Mouse (Mus musculus) hindbrain, embryonic 11.5 days (tissue): Measurements from ENCODE around the gene Ptprb. TPM values are rescaled to one million over a fixed set of nuclear protein-coding genes. Genes with fewer than 3 reads are reported as not detected.

Experiments
- ATAC-seq: fragments of 200-750 bp; cut with Nextera tagmentation; 2 replicates; pipeline ENCODE4 v1.8.0; 2017; ENCODE audit warnings: mild to moderate bottlenecking, moderate TSS enrichment, moderate library complexity; ENCODE audit not compliant: low FRiP score
- DNase-seq: peaks from one replicate; pipeline ENCODE4 v3.0.0-alpha.2; 2015; ENCODE audit warnings: low spot score
- H3K27ac ChIP-seq: fragments of 300-500 bp; sonication (generic); 2 replicates; pipeline ENCODE4 v1.5.1; 2014; ENCODE audit warnings: mild to moderate bottlenecking, low read depth, low read length
- H3K27me3 ChIP-seq: fragments of 300-500 bp; sonication (generic); 2 replicates; pipeline ENCODE4 v1.6.1; 2014; ENCODE audit warnings: mild to moderate bottlenecking, low read length, moderate library complexity, mixed read lengths; ENCODE audit not compliant: control insufficient read depth, insufficient read depth
- H3K36me3 ChIP-seq: fragments of 300-500 bp; sonication (generic); 2 replicates; pipeline ENCODE4 v1.6.1; 2014; ENCODE audit warnings: mild to moderate bottlenecking, low read length, moderate library complexity, mixed read lengths; ENCODE audit not compliant: control insufficient read depth, insufficient read depth
- H3K4me1 ChIP-seq: fragments of 300-500 bp; sonication (generic); replicated peaks from 2 replicates; pipeline ENCODE4 v1.6.1; 2014; ENCODE audit warnings: low read length, mixed read lengths; ENCODE audit not compliant: control insufficient read depth, insufficient read depth
- H3K4me2 ChIP-seq: fragments of 300-500 bp; sonication (generic); replicated peaks from 2 replicates; pipeline ENCODE4 v1.6.1; 2014; ENCODE audit warnings: mild to moderate bottlenecking, low read depth, low read length
- H3K4me3 ChIP-seq: fragments of 300-500 bp; sonication (generic); 2 replicates; pipeline ENCODE4 v1.5.1; 2014; ENCODE audit warnings: low read depth, low read length
- H3K9ac ChIP-seq: fragments of 300-500 bp; sonication (generic); 2 replicates; pipeline ENCODE4 v1.6.1; 2014; ENCODE audit warnings: low read depth, low read length
- H3K9me3 ChIP-seq: fragments of 300-500 bp; sonication (generic); 2 replicates; pipeline ENCODE4 v1.6.1; 2016; ENCODE audit warnings: low read length; ENCODE audit not compliant: control insufficient read depth
- WGBS: fragments of 180-500 bp; shearing (Covaris S2); extraction: QIAGEN DNeasy Blood & Tissue Kit; methylation state at CpG from one replicate; pipeline ENCODE4 v1.1.7; 2014; 5-methylcytosine and 5-hydroxymethylcytosine counted together
- polyA plus RNA-seq: library from polyadenylated mRNA; unstranded; fragments of >200 nt; fragmentation: Nextera tagmentation; extraction: Ambion mirVana; gene quantifications from 2 replicates; pipeline ENCODE4 v1.2.1, GENCODE M21; 2014

The Ptprb gene
- polyA plus RNA-seq, 1 experiment from 2014 or later = 2.6 TPM

GRCm38 (mm10) chr10:116416142-116416541 lies 140.8 kb downstream of the Ptprb start:
- no peak overlapping the region for H3K27ac ChIP-seq
- H3K27me3 ChIP-seq = no peaks in the 10 kb centered on the region
- H3K4me3 ChIP-seq = no peak overlapping the region
- H3K4me1 ChIP-seq = no peaks in the 10 kb centered on the region
- 49% methylated on average over 6 of the region's 6 CpGs for whole genome bisulfite sequencing
- 0 out of 2 replicates have a peak, but pooled peaks have one; percentile 27 for ATAC-seq
- H3K4me2 ChIP-seq = no peak overlapping the region
- no peak for DNase-seq
- H3K36me3 ChIP-seq = no peaks in the 10 kb centered on the region
- no peaks in the 10 kb centered on the region for H3K9me3 ChIP-seq
- no peak overlapping the region for H3K9ac ChIP-seq

GRCm38 (mm10) chr10:116416726-116417125 lies 141.4 kb downstream of the Ptprb start:
- no peak overlapping the region for H3K4me3 ChIP-seq
- no peak for ATAC-seq

GRCm38 (mm10) chr10:116418121-116418726 lies 142.9 kb downstream of the Ptprb start:
- H3K27me3 ChIP-seq = no peaks in the 10 kb centered on the region
- H3K4me2 ChIP-seq = no peak overlapping the region
- 69% methylated on average over 24 of the region's 24 CpGs for WGBS
- no peaks in the 10 kb centered on the region for H3K36me3 ChIP-seq
- no peak overlapping the region for H3K27ac ChIP-seq
- no peaks in the 10 kb centered on the region for H3K4me1 ChIP-seq
- H3K9ac ChIP-seq = no peak overlapping the region
- DNase-seq (no peak), ATAC-seq (no peak)
- H3K9me3 ChIP-seq = no peaks in the 10 kb centered on the region
- H3K4me3 ChIP-seq = no peak overlapping the region

More at GRCm38 (mm10) chr10:116416726-116417125, 141.4 kb downstream of the Ptprb start:
- Histone ChIP-seq H3K36me3 (no peaks in the 10 kb centered on the region), H3K9me3 (no peaks in the 10 kb centered on the region), H3K9ac (no peak overlapping the region), H3K27ac (no peak overlapping the region), H3K27me3 (no peaks in the 10 kb centered on the region), H3K4me2 (no peak overlapping the region), H3K4me1 (no peaks in the 10 kb centered on the region)
- no peak for DNase-seq
- WGBS = 73% methylated on average over 5 of the region's 5 CpGs

GRCm38 (mm10) chr10:116420976-116421375 lies 145.7 kb downstream of the Ptprb start:
- no peaks in the 10 kb centered on the region for H3K9me3 ChIP-seq
- no peak overlapping the region for H3K4me3 ChIP-seq
- no peaks in the 10 kb centered on the region for H3K4me1 ChIP-seq
- H3K9ac ChIP-seq = no peak overlapping the region
- H3K36me3 ChIP-seq = no peaks in the 10 kb centered on the region
- H3K4me2 ChIP-seq = no peak overlapping the region
- 92% methylated on average over 6 of the region's 6 CpGs for WGBS
- no peaks in the 10 kb centered on the region for H3K27me3 ChIP-seq
- ATAC-seq (no peak), DNase-seq (no peak)
- no peak overlapping the region for H3K27ac ChIP-seq

GRCm38 (mm10) chr10:116422551-116422950 lies 147.2 kb downstream of the Ptprb start:
- DNase-seq (no peak), ATAC-seq (no peak)
- Histone ChIP-seq H3K4me2 (no peak overlapping the region), H3K4me3 (no peak overlapping the region), H3K9ac (no peak overlapping the region), H3K27ac (no peak overlapping the region), H3K36me3 (no peaks in the 10 kb centered on the region), H3K9me3 (no peaks in the 10 kb centered on the region), H3K4me1 (no peaks in the 10 kb centered on the region), H3K27me3 (no peaks in the 10 kb centered on the region)
- WGBS = 94% methylated on average over 2 of the region's 2 CpGs

GRCm38 (mm10) chr10:116424921-116425320 lies 149.6 kb downstream of the Ptprb start:
- Histone ChIP-seq H3K27me3 (no peaks in the 10 kb centered on the region), H3K36me3 (no peaks in the 10 kb centered on the region), H3K9ac (no peak overlapping the region), H3K9me3 (no peaks in the 10 kb centered on the region), H3K4me3 (no peak overlapping the region), H3K4me1 (no peaks in the 10 kb centered on the region), H3K27ac (no peak overlapping the region), H3K4me2 (no peak overlapping the region)
- WGBS = 87% methylated on average over 6 of the region's 6 CpGs
- DNase-seq (no peak), ATAC-seq (no peak)

GRCm38 (mm10) chr10:116426176-116426575 lies 150.9 kb downstream of the Ptprb start:
- no peaks in the 10 kb centered on the region for H3K9me3 ChIP-seq
- no peaks in the 10 kb centered on the region for H3K36me3 ChIP-seq
- DNase-seq = no peak
- no peak for ATAC-seq
- H3K4me3 ChIP-seq = no peak overlapping the region
- 89% methylated on average over 7 of the region's 7 CpGs for WGBS
- H3K4me1 ChIP-seq = no peaks in the 10 kb centered on the region
- no peak overlapping the region for H3K27ac ChIP-seq
- H3K27me3 ChIP-seq = no peaks in the 10 kb centered on the region
- no peak overlapping the region for H3K9ac ChIP-seq
- H3K4me2 ChIP-seq = no peak overlapping the region

- no peaks in the 10 kb centered on the region for H3K4me1 ChIP-seq
- no peak overlapping the region for H3K4me3 ChIP-seq
- no peaks in the 10 kb centered on the region for H3K36me3 ChIP-seq
- H3K9me3 ChIP-seq = no peaks in the 10 kb centered on the region
- H3K27ac ChIP-seq = no peak overlapping the region
- H3K9ac ChIP-seq = no peak overlapping the region
- no peak overlapping the region for H3K4me2 ChIP-seq
- 94% methylated on average over 26 of the region's 26 CpGs for WGBS
- DNase-seq = no peak
- no peaks in the 10 kb centered on the region for H3K27me3 ChIP-seq
- no peak for ATAC-seq
Measured at GRCm38 (mm10) chr10:116428026-116428780, 152.9 kb downstream of the Ptprb start.

GRCm38 (mm10) chr10:116432421-116432820 lies 157.1 kb downstream of the Ptprb start:
- no peak overlapping the region for H3K4me2 ChIP-seq
- H3K9me3 ChIP-seq = no peaks in the 10 kb centered on the region
- no peaks in the 10 kb centered on the region for H3K27me3 ChIP-seq
- H3K4me1 ChIP-seq = no peaks in the 10 kb centered on the region
- no peak overlapping the region for H3K27ac ChIP-seq
- H3K4me3 ChIP-seq = no peak overlapping the region
- DNase-seq (no peak), ATAC-seq (no peak)
- no peak overlapping the region for H3K9ac ChIP-seq
- 92% methylated on average over 7 of the region's 7 CpGs for WGBS
- no peaks in the 10 kb centered on the region for H3K36me3 ChIP-seq
